Comparison of ENCODE assay signal across 22 mouse cellular contexts in the genomic region with DNA sequence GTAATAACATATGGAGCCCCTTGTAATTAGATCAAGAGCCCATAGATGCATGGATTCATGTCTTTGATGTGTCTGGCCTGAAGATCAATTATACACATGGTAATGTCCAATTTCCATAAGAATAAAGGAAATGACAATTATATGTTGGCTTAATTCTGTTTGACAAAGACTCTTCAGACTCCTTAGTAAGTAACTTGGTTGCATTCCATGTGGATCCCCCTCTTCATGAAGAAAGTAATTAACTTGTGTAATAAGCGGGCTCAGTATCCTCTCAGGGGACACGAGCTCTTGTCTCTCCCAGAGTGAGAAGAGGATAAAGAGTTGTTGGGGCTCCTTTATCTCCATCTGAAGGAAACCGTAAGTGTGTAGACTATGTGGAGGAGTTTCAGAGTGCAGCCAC.
"Had no signal": no experiment of that assay in that cellular context is flagged by ENCODE, and none has a peak within 500 bp of the region (broad histone marks: within the 10 kb centered on the region; RNA-seq: fewer than 3 reads in every experiment).

No protein-coding gene starts in this region.

- H3K4me2 ChIP-seq: limb, embryonic 12.5 days; limb, embryonic 15.5 days; liver, embryonic 11.5 days; lung, embryonic 14.5 days; neural tube, embryonic 12.5 days; neural tube, embryonic 15.5 days had no signal

- H3K27ac ChIP-seq: limb, embryonic 12.5 days; limb, embryonic 15.5 days; liver, embryonic 14.5 days; macrophage; neural tube, embryonic 12.5 days; neural tube, embryonic 15.5 days; stomach, postnatal 0 days had no signal

- H3K27me3 ChIP-seq: limb, embryonic 12.5 days; limb, embryonic 15.5 days; megakaryocyte, embryonic 14.5 days; neural tube, embryonic 12.5 days; neural tube, embryonic 15.5 days had no signal

- H3K4me1 ChIP-seq: limb, embryonic 12.5 days; limb, embryonic 15.5 days; megakaryocyte, embryonic 14.5 days; neural tube, embryonic 12.5 days; neural tube, embryonic 15.5 days had no signal

- H3K9me3 ChIP-seq: limb, embryonic 12.5 days; limb, embryonic 15.5 days; neural tube, embryonic 12.5 days; neural tube, embryonic 15.5 days had no signal

- H3K4me3 ChIP-seq: limb, embryonic 12.5 days; limb, embryonic 15.5 days; megakaryocyte, embryonic 14.5 days; neural tube, embryonic 12.5 days; neural tube, embryonic 15.5 days had no signal

- H3K36me3 ChIP-seq: limb, embryonic 12.5 days; limb, embryonic 15.5 days; neural tube, embryonic 12.5 days; neural tube, embryonic 15.5 days had no signal

- ATAC-seq: liver, postnatal 0 days; lung, postnatal 0 days had no signal

- DNase-seq: kidney, adult 18-20 months; kidney, postnatal 10 days; kidney, postnatal 36 days; left cerebral cortex, postnatal 4 days; liver, postnatal 0 days; lung, embryonic 14.5 days; right cerebral cortex, adult 18-20 months; right cerebral cortex, postnatal 14 days; right cerebral cortex, postnatal 4 days; thymus, adult 2 months; thymus, postnatal 14 days; thymus, postnatal 4 days had no signal

- H3K9ac ChIP-seq: limb, embryonic 12.5 days; limb, embryonic 15.5 days; liver, embryonic 14.5 days; liver, postnatal 0 days; lung, embryonic 14.5 days; neural tube, embryonic 12.5 days; neural tube, embryonic 15.5 days had no signal
